Mouse (Mus musculus): ENCODE data around the gene Epha3.

The Epha3 gene

GRCm38 (mm10) chr16:63783544-63783943 is 80.4 kb downstream of the Epha3 start:
- no peak for DNase-seq (ENCODE audit: low read depth, low spot score)

- no peak for DNase-seq (ENCODE audit: low read depth, low spot score)
These were observed 81.9 kb downstream of the Epha3 start for GRCm38 (mm10) chr16:63782101-63782500.

GRCm38 (mm10) chr16:63780151-63780550 is 83.8 kb downstream of the Epha3 start:
- no peak for DNase-seq (ENCODE audit: low read depth, low spot score)

GRCm38 (mm10) chr16:63777811-63778210 is 86.2 kb downstream of the Epha3 start:
- DNase-seq (ENCODE audit: low read depth, low spot score) = no peak

GRCm38 (mm10) chr16:63772566-63772965 is 91.4 kb downstream of the Epha3 start:
- no peak for DNase-seq (ENCODE audit: low read depth, low spot score)

- no peak for DNase-seq (ENCODE audit: low read depth, low spot score)
These were observed 96.4 kb downstream of the Epha3 start for GRCm38 (mm10) chr16:63767589-63767988.

- DNase-seq (ENCODE audit: low read depth, low spot score) = peak; percentile 25
These were observed 102.8 kb downstream of the Epha3 start for GRCm38 (mm10) chr16:63761177-63761576.

GRCm38 (mm10) chr16:63760112-63760511 is 103.9 kb downstream of the Epha3 start:
- DNase-seq (ENCODE audit: low read depth, low spot score) = no peak

GRCm38 (mm10) chr16:63753052-63753451 is 110.9 kb downstream of the Epha3 start:
- DNase-seq (ENCODE audit: low read depth, low spot score) = peak; percentile 60

GRCm38 (mm10) chr16:63747817-63748216 is 116.2 kb downstream of the Epha3 start:
- peak; percentile 47 for DNase-seq (ENCODE audit: low read depth, low spot score)

GRCm38 (mm10) chr16:63745465-63745864 is 118.5 kb downstream of the Epha3 start:
- peak; percentile 21 for DNase-seq (ENCODE audit: low read depth, low spot score)

GRCm38 (mm10) chr16:63743208-63743854 is 120.6 kb downstream of the Epha3 start:
- DNase-seq (ENCODE audit: low read depth, low spot score) = no peak

GRCm38 (mm10) chr16:63719235-63719634 is 144.7 kb downstream of the Epha3 start:
- DNase-seq (ENCODE audit: low read depth, low spot score) = no peak

GRCm38 (mm10) chr16:63717317-63717716 is 146.7 kb downstream of the Epha3 start:
- DNase-seq (ENCODE audit: low read depth, low spot score) = no peak

- peak; percentile 43 for DNase-seq (ENCODE audit: low read depth, low spot score)
These were observed 156.8 kb downstream of the Epha3 start for GRCm38 (mm10) chr16:63706912-63707868.

GRCm38 (mm10) chr16:63689371-63689770 is 174.6 kb downstream of the Epha3 start:
- DNase-seq (ENCODE audit: low read depth, low spot score) = no peak

GRCm38 (mm10) chr16:63684211-63684610 is 179.8 kb downstream of the Epha3 start:
- DNase-seq (ENCODE audit: low read depth, low spot score) = no peak

GRCm38 (mm10) chr16:63674426-63674825 is 189.5 kb downstream of the Epha3 start:
- peak; percentile 39 for DNase-seq (ENCODE audit: low read depth, low spot score)

- no peak for DNase-seq (ENCODE audit: low read depth, low spot score)
These were observed 190.6 kb downstream of the Epha3 start for GRCm38 (mm10) chr16:63673236-63673840.

GRCm38 (mm10) chr16:63665897-63666464 is 198.0 kb downstream of the Epha3 start:
- no peak for DNase-seq (ENCODE audit: low read depth, low spot score)

GRCm38 (mm10) chr16:63658302-63658974 is 205.5 kb downstream of the Epha3 start:
- peak; percentile 56 for DNase-seq (ENCODE audit: low read depth, low spot score)
